Mouse (Mus musculus): ENCODE data around the gene Hist1h2ab.
A peak's percentile ranks its signal among the peaks of the same experiment; 100 is the strongest.
"Not testable (repeated sequence)": the region's sequence is repeated elsewhere in the genome, so short reads cannot be mapped to it uniquely, and the experiment has no call there.

The Hist1h2ab gene

GRCm38 (mm10) chr13:23750839-23751477 is at the start of gene Hist1h2ab:
TSS of gene Hist1h2ab (plus strand) at chr13:23751126.
- DNase-seq, result peak; percentile 44 to 58

GRCm38 (mm10) chr13:23702220-23702619 is 48.7 kb upstream of the Hist1h2ab start:
- no peak for DNase-seq

DNA sequence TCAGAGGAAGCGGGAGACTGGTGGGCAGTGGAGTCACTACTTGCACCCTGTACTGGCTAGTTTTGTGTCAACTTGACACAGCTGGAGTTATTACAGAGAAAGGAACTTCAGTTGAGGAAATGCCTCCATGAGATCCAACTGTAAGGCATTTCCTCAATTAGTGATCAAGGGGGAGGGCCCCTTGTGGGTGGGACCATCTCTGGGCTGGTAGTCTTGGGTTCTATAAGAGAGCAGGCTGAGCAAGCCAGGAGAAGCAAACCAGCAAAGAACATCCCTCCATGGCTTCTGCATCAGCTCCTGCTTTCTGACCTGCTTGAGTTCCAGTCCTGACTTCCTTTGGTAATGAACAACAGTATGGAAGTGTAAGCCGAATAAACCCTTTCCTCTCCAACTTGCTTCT is 48.1 kb upstream of the Hist1h2ab start:
- not testable (repeated sequence) for DNase-seq

DNA sequence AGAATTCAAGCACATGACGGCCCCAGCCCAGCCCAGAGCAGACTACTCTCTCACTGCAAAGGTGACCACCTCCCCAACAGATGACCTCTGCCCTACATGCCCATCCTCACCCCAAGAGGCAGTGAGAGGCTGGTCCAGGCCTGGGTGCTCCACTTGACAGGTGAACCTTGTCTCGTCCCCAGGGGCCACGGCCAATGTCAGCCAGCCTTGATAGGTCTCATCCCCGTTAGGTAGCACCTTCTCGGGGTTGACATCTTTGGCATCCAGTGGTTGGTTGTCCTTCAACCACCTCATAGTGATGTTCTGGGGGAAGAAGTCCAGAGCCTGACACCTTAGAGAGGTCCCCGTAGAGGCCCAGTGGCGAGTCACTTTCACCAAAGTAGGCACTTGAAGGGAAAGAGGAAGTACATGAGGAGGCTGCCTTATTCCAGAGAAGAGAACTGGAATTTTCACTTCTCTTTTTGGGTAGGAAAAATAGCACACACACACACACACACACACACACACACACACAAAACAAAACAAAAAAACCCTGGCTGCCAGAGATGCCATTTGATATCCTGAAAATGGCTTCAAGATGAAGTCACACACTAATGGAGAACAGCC is 45.1 kb upstream of the Hist1h2ab start:
- no peak for DNase-seq

- no peak for DNase-seq
Measured at GRCm38 (mm10) chr13:23706771-23707170, 44.2 kb upstream of the Hist1h2ab start.

DNA sequence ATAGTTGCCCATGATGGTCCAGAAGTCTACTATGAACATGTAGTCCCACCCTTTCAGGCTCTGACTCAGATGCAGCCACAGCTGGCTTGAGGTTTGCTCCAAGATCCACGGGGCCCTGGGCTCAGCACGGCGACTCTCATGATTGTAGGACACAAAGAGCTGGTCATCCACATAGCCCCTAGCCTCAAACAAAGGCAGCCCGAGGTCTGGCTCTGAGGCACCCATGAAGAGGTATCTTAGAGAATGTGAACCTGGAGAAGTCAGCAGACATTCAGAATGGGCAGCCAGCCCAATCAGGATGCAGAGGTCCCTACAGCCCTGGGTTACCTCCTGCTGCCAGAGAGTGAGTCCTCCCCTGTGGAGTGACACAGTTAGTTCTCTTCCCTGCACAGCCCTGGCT is 42.9 kb upstream of the Hist1h2ab start:
- DNase-seq, result no peak

- no peak for DNase-seq
Measured at GRCm38 (mm10) chr13:23708654-23709053, 42.3 kb upstream of the Hist1h2ab start.

- DNase-seq, result no peak
Measured at GRCm38 (mm10) chr13:23709714-23710373, 41.1 kb upstream of the Hist1h2ab start.

DNA sequence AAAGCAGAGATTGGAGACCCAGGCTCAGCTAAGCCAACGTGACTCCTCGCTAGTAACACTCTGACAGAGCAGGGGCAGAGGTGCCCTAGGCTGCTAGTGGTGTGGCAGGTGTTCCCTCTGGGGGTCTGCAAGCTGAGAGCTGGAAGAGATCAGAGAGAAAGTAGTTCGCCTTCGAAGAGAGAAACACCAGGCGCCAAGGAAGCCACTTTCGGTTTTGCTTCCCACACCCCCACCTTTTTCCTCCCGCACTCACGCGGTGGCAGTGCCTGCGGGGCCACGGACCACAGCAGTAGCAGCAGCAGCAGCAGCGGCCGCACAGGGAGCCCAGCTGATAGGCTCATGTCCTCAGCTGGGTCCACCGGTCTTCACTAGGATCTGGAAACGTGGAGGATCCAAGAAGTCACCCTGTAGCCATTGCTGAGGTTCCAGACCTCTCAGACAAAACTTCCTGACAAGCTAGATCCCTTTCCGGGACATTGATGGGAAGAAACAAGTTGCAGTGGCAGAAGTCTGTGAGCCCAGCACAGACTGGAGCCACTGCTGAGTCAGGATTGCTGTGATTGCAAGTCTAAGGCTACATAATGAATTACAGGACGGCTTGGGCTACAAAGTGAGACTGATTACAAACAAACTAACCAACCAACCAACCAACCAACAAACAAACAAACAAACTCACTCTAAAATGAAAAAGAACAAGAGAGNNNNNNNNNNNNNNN is 40.4 kb upstream of the Hist1h2ab start, which contains the start of gene Hfe:
Gene Hfe (minus strand): TSS at position 481 of the 716 bp plus-strand sequence.
- DNase-seq, result peak; percentile 67 to 77

DNA sequence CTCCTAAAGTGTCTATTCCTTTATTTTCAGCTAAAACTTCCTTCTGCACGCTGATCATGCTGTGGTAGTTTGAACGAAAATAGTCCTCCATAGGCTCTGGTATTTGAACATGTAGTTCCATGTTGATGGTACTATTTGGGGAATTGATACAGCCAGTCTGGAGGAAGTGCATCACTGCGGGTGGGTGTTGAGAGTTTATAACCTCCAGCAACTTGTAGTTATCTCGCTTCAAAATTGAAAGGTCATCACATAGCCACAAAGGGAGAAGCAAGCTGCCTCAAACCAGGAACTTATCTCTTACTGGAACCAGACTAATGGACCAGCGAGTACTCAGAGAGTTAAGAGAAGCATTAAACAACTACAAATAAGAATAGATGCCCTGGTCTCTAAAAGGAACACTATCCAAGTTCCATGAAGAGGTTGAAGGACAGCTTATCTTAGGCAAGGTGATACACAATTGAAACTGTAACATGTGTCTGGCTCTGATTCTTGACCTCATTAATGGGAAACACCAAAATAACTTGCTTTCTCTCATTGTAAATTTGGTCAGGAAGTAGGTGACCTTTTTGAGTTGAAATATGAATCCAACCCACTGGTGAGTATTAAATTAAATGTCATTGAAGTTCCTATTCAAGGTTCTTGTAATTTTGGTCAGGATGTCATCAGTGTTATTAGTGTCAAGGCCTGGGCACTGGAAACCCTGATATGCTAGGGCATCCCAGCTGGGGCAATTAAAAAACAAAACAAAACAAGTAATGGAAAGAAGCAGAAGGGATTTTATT is 34.5 kb upstream of the Hist1h2ab start:
- DNase-seq, result no peak

GRCm38 (mm10) chr13:23717176-23717575 is 33.8 kb upstream of the Hist1h2ab start:
- no peak for DNase-seq

DNA sequence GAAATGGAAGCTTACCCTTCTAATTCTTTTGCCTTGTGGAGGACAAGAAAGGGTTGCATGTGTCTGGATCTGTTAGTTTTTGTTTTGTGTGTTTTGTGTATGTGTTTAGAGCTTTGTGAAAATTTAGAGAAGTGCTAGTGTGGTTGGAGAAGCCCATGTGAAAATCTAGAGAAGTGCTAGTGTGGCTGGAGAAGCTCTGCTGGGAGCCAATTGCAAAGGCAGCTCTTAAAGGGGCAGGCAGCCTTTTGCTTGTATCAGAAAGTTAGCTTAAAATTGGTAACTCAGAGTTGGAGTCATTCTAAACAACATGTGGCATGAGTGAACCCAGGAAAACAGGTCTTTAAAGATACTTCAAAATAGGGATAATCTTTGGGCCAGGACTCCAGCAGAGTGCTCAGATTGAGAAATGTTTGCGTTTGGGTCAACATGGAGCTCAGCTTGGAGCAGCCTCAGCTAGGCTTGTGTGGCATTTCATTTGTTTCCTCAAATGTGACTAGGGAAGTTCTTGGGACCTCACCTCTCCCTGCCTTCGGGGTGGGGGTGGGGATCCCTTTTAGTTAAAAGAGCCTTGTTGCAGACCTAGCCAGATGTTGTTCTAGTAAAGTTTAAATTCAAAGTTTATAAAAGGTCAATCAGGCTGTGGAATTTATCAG is 33.2 kb upstream of the Hist1h2ab start:
- DNase-seq, result not testable (repeated sequence)

DNA sequence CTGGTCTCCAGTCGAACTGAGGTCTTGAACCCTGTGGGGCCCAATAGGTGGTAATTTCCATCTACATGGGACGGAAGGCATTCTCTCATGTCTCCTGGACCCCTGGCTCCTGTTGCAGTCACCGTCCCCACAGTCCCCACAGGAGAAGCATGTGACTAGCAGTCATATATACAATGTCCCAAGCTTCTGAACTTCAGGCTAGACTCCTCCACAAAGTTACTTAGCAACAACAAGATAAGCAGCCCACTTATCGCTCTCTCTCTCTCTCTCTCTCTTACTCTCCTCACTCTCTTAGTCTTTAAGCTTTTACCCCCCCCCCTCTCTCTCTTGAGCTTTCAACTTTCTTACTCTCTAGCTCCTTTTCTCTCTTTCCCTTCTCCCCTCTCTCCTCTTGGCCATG is 26.7 kb upstream of the Hist1h2ab start:
- DNase-seq, result no peak

GRCm38 (mm10) chr13:23725213-23725612 is 25.7 kb upstream of the Hist1h2ab start:
- no peak for DNase-seq

GRCm38 (mm10) chr13:23728472-23729191 is 22.3 kb upstream of the Hist1h2ab start:
- no peak for DNase-seq

GRCm38 (mm10) chr13:23729192-23729525 is 21.8 kb upstream of the Hist1h2ab start:
- peak in 1 of 2 experiments; percentile 33 for DNase-seq

GRCm38 (mm10) chr13:23729706-23730105 is 21.2 kb upstream of the Hist1h2ab start:
- DNase-seq, result no peak

DNA sequence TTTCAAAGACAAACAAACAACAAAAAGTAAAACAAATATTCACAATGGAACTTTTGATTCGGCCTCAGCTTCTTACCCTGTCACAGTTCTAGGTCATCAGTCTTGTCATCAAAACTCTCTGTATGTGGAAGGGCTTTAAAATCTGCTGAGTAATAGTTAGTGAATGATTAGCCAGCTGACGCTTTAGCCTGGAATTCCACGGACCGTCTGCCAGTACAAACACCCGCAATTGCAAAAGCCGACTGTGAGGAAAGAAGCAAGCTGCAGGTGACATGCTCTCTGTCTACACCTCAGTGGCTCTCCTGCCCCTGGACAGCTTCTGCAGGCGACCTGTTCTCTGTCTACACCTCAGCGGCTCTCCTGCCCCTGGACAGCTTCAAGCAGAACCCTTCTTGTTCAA is 20.4 kb upstream of the Hist1h2ab start:
- no peak for DNase-seq

DNA sequence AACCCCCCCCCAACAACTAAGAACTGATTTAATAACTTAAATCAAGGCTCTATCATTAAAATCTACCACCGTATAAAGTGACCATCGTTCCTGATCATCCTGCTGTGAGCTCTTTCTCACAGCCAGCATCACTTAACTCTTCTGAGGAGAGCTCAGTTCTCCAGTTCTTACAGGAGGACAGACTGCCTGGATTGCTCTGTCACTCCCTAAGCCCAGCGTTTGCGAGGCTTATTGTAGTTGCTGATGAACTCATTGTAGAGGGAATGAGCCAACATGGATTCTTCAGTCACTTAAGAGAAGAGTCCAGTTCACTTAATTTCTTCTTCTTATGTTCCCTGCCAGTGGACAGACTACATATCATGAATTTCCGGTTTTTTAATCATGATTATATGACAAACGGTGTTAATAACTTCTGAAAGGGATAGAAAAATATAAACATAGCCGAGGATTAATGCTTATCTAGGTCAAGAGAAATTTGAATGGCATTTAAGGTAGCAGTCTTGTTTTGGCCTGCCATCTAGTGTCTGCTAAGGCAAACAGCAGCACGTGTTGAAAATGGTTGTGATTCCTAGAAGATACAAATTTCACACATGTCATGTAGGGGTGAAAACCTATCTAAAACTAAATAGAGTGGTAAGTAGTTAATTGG is 18.6 kb upstream of the Hist1h2ab start:
- no peak for DNase-seq

DNA sequence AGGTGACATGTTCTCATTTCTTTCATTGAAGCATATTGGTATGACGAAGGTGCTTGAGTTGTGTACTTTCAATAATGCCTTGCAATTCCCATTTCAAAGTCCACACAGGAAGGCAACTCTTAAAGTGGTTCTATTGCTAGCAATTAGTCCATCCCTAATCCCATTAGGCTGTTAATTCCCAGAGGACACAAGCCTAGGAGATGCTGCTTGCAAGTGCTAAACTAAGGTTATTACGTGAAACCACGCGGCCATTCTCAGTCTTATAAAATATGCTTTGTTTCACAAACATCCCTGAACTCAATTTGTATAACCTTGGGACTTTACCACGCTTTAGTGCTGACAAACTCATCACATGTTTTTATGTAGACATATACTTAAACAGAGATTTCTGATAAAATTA is 13.8 kb upstream of the Hist1h2ab start:
- no peak for DNase-seq

DNA sequence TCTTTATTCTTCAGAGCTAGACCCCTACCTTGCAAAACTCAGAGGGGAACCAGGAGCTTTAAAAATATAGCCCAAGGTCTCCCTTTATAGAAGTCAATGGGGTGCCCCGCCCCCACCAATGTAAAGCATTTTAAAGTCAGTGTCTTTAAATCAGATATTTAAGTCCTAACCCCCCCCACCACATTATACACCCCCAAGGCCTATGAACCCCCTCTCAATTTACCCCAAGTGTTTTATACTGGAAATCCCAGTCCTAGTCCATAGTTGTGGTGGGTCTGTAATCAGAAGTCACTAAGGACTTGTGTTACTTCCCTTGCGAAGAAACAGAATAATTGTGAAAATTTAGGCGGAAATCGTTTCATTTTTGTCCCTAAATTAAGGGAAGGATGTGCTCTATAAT is 12.9 kb upstream of the Hist1h2ab start:
- DNase-seq, result peak in 1 of 2 experiments; percentile 22
